Mouse (Mus musculus) splenic B cell, adult 2 months (primary cell): ENCODE data around the gene Serpina12.

ENCODE experiments used
- DNase-seq: peaks from one replicate; pipeline ENCODE4 v3.0.0-alpha.2; 2011; ENCODE audit warnings: low read depth, low spot score
- H3K27me3 ChIP-seq: 2 replicates; pipeline ENCODE4 v1.6.1; 2012; ENCODE audit warnings: mild to moderate bottlenecking, low read length, moderate library complexity, mixed read lengths; ENCODE audit not compliant: control insufficient read depth, poor library complexity, insufficient read depth, severe bottlenecking
- H3K36me3 ChIP-seq: 2 replicates; pipeline ENCODE4 v1.6.1; 2012; ENCODE audit warnings: mild to moderate bottlenecking, low read length, moderate library complexity, mixed read lengths; ENCODE audit not compliant: control insufficient read depth, poor library complexity, insufficient read depth, severe bottlenecking

Gene Serpina12

GRCm38 (mm10) chr12:104045713-104046112 is 1.5 kb upstream of the Serpina12 start:
- no peaks in the 10 kb centered on the region for H3K36me3 ChIP-seq
- no peak for DNase-seq
- no peaks in the 10 kb centered on the region for H3K27me3 ChIP-seq

GRCm38 (mm10) chr12:104042753-104043152 is 1.5 kb downstream of the Serpina12 start:
- no peaks in the 10 kb centered on the region for H3K27me3 ChIP-seq
- no peak for DNase-seq
- no peaks in the 10 kb centered on the region for H3K36me3 ChIP-seq

- no peaks in the 10 kb centered on the region for H3K27me3 ChIP-seq
- no peaks in the 10 kb centered on the region for H3K36me3 ChIP-seq
- DNase-seq: no peak
Observed at GRCm38 (mm10) chr12:104041401-104041800, 2.8 kb downstream of the Serpina12 start.

GRCm38 (mm10) chr12:104038181-104038580 is 6.1 kb downstream of the Serpina12 start:
- DNase-seq: no peak
- no peaks in the 10 kb centered on the region for H3K36me3 ChIP-seq
- no peaks in the 10 kb centered on the region for H3K27me3 ChIP-seq

GRCm38 (mm10) chr12:104033752-104034151 is 10.5 kb downstream of the Serpina12 start:
- Histone ChIP-seq H3K27me3 (no peaks in the 10 kb centered on the region), H3K36me3 (no peaks in the 10 kb centered on the region)
- no peak for DNase-seq

- DNase-seq: peak; percentile 3
- H3K27me3 ChIP-seq: no peaks in the 10 kb centered on the region
- H3K36me3 ChIP-seq: no peaks in the 10 kb centered on the region
Observed at GRCm38 (mm10) chr12:104029986-104030385, 14.3 kb downstream of the Serpina12 start.

- no peaks in the 10 kb centered on the region for H3K27me3 ChIP-seq
- DNase-seq: no peak
- H3K36me3 ChIP-seq: no peaks in the 10 kb centered on the region
Observed at GRCm38 (mm10) chr12:104015280-104015679, 29.0 kb downstream of the Serpina12 start.

GRCm38 (mm10) chr12:104013620-104014019 is 30.6 kb downstream of the Serpina12 start, which contains the start of gene Serpina9:
Serpina9 (minus strand) TSS chr12:104013755.
- Histone ChIP-seq H3K36me3 (no peaks in the 10 kb centered on the region), H3K27me3 (no peaks in the 10 kb centered on the region)
- DNase-seq: no peak

GRCm38 (mm10) chr12:104004689-104005088 is 39.6 kb downstream of the Serpina12 start:
- Histone ChIP-seq H3K36me3 (no peaks in the 10 kb centered on the region), H3K27me3 (no peaks in the 10 kb centered on the region)
- DNase-seq: no peak

GRCm38 (mm10) chr12:104003238-104003612 is 41.0 kb downstream of the Serpina12 start:
- DNase-seq: peak; percentile 8
- Histone ChIP-seq H3K36me3 (no peaks in the 10 kb centered on the region), H3K27me3 (no peaks in the 10 kb centered on the region)

GRCm38 (mm10) chr12:104002569-104003237 is 41.5 kb downstream of the Serpina12 start:
- H3K36me3 ChIP-seq: no peaks in the 10 kb centered on the region
- no peaks in the 10 kb centered on the region for H3K27me3 ChIP-seq
- no peak for DNase-seq

- no peak for DNase-seq
- Histone ChIP-seq H3K36me3 (no peaks in the 10 kb centered on the region), H3K27me3 (no peaks in the 10 kb centered on the region)
Observed at GRCm38 (mm10) chr12:104000594-104000993, 43.6 kb downstream of the Serpina12 start.

GRCm38 (mm10) chr12:103999611-104000010 is 44.6 kb downstream of the Serpina12 start:
- no peak for DNase-seq
- H3K36me3 ChIP-seq: no peaks in the 10 kb centered on the region

GRCm38 (mm10) chr12:103996513-103996912 is 47.7 kb downstream of the Serpina12 start:
- Histone ChIP-seq H3K27me3 (no peaks in the 10 kb centered on the region), H3K36me3 (no peaks in the 10 kb centered on the region)
- DNase-seq: no peak

More at GRCm38 (mm10) chr12:103999611-104000010, 44.6 kb downstream of the Serpina12 start:
- no peaks in the 10 kb centered on the region for H3K27me3 ChIP-seq

GRCm38 (mm10) chr12:103995292-103996072 is 48.8 kb downstream of the Serpina12 start:
- peak; percentile 69 for DNase-seq

More at GRCm38 (mm10) chr12:103995292-103996072, 48.8 kb downstream of the Serpina12 start:
- Histone ChIP-seq H3K27me3 (no peaks in the 10 kb centered on the region), H3K36me3 (no peaks in the 10 kb centered on the region)
